Mouse (Mus musculus) forebrain, embryonic 14.5 days (tissue): ENCODE results near the gene Abca12. TPM values are rescaled to one million over a fixed set of nuclear protein-coding genes. Genes with fewer than 3 reads are reported as not detected.

Experiments
- ATAC-seq: fragments of 200-750 bp; cut with Nextera tagmentation; 2 replicates; pipeline ENCODE4 v1.8.0; 2017; ENCODE audit warnings: mild to moderate bottlenecking, moderate library complexity
- DNase-seq: peaks from one replicate; pipeline ENCODE4 v3.0.0-alpha.2; 2015; ENCODE audit warnings: low spot score
- H3K27ac ChIP-seq: fragments of 300-500 bp; sonication (generic); 2 replicates; pipeline ENCODE4 v1.5.1; 2014; ENCODE audit warnings: low read depth, mild to moderate bottlenecking, control low read depth, low read length, moderate library complexity
- H3K27me3 ChIP-seq: fragments of 300-500 bp; sonication (generic); replicated peaks from 2 replicates; pipeline ENCODE4 v1.6.1; 2014; ENCODE audit warnings: low read length, control low read depth, mixed read lengths; ENCODE audit not compliant: control insufficient read depth, insufficient read depth
- H3K36me3 ChIP-seq: fragments of 300-500 bp; sonication (generic); 2 replicates; pipeline ENCODE4 v1.6.1; 2014; ENCODE audit warnings: low read length, control low read depth; ENCODE audit not compliant: control insufficient read depth, insufficient read depth
- H3K4me1 ChIP-seq: fragments of 300-500 bp; sonication (generic); 2 replicates; pipeline ENCODE4 v1.6.1; 2014; ENCODE audit warnings: antibody characterized with exemption, low read length, control low read depth; ENCODE audit not compliant: control insufficient read depth, insufficient read depth
- H3K4me2 ChIP-seq: fragments of 300-500 bp; sonication (generic); 2 replicates; pipeline ENCODE4 v1.6.1; 2014; ENCODE audit warnings: mild to moderate bottlenecking, control low read depth, low read length
- H3K4me3 ChIP-seq: fragments of 300-500 bp; sonication (generic); 2 replicates; pipeline ENCODE4 v1.5.1; 2014; ENCODE audit warnings: low read depth, low read length, control low read depth
- H3K9ac ChIP-seq: fragments of 300-500 bp; sonication (generic); 2 replicates; pipeline ENCODE4 v1.6.1; 2014; ENCODE audit warnings: mild to moderate bottlenecking, low read length, control low read depth, moderate library complexity
- H3K9me3 ChIP-seq: fragments of 300-500 bp; sonication (generic); replicated peaks from 2 replicates; pipeline ENCODE4 v1.6.1; 2016; ENCODE audit warnings: low read length, control low read depth, mixed read lengths; ENCODE audit not compliant: control insufficient read depth
- WGBS: fragments of 180-500 bp; shearing (Covaris S2); extraction: QIAGEN DNeasy Blood & Tissue Kit; methylation state at CpG from one replicate; pipeline ENCODE4 v1.1.7; 2014; 5-methylcytosine and 5-hydroxymethylcytosine counted together
- polyA plus RNA-seq: library from polyadenylated mRNA; unstranded; fragments of >200 nt; fragmentation: Nextera tagmentation; extraction: Ambion mirVana; gene quantifications from 2 replicates; pipeline ENCODE4 v1.2.1, GENCODE M21; 2014

The Abca12 gene
- polyA plus RNA-seq, 1 experiment from 2014 or later = not detected

GRCm38 (mm10) chr1:71307362-71307761 is 107.3 kb downstream of the Abca12 start:
- H3K4me1 ChIP-seq = no peaks in the 10 kb centered on the region
- no peaks in the 10 kb centered on the region for H3K9me3 ChIP-seq
- DNase-seq (no peak), ATAC-seq (no peak)
- no peak overlapping the region for H3K27ac ChIP-seq
- H3K4me2 ChIP-seq = no peak overlapping the region
- WGBS = 76% methylated on average over 2 of the region's 2 CpGs
- H3K27me3 ChIP-seq = no peaks in the 10 kb centered on the region
- no peak overlapping the region for H3K9ac ChIP-seq
- no peak overlapping the region for H3K4me3 ChIP-seq
- no peaks in the 10 kb centered on the region for H3K36me3 ChIP-seq

DNA sequence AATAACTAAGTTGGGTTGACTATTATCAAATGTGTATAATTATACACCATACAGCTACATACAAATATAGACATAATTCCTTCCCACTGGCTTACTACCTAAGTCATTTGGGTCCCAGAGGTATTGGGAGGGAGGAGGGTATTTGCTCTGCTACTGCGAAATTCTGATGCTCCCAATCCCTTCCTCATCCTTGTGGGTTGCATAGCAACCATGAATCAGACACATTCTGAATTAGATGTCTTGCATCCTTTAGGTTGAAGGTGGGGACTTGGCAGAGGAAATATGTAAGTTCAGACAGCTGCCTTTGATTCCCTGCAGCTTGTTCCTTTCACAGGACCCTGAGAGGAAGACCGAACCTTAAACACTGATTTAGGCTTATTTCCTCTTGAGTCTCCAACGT is 108.5 kb downstream of the Abca12 start:
- H3K36me3 ChIP-seq = no peaks in the 10 kb centered on the region
- ATAC-seq (no peak), DNase-seq (peak; percentile 19)
- WGBS = 61% methylated on average over 3 of the region's 3 CpGs
- no peaks in the 10 kb centered on the region for H3K4me1 ChIP-seq
- H3K9ac ChIP-seq = no peak overlapping the region
- H3K27me3 ChIP-seq = no peaks in the 10 kb centered on the region
- no peak overlapping the region for H3K4me3 ChIP-seq
- no peak overlapping the region for H3K4me2 ChIP-seq
- no peak overlapping the region for H3K27ac ChIP-seq
- H3K9me3 ChIP-seq = no peaks in the 10 kb centered on the region

- no peak overlapping the region for H3K4me2 ChIP-seq
- H3K4me3 ChIP-seq = no peak overlapping the region
- WGBS = 74% methylated on average over 2 of the region's 2 CpGs
- H3K27ac ChIP-seq = no peak overlapping the region
- H3K27me3 ChIP-seq = no peaks in the 10 kb centered on the region
- ATAC-seq (no peak), DNase-seq (no peak)
- H3K9ac ChIP-seq = no peak overlapping the region
- no peaks in the 10 kb centered on the region for H3K9me3 ChIP-seq
- no peaks in the 10 kb centered on the region for H3K36me3 ChIP-seq
- H3K4me1 ChIP-seq = no peaks in the 10 kb centered on the region
These were observed 110.1 kb downstream of the Abca12 start for GRCm38 (mm10) chr1:71304588-71304987.

GRCm38 (mm10) chr1:71297021-71297420 is 117.7 kb downstream of the Abca12 start:
- no peak overlapping the region for H3K27ac ChIP-seq
- no peak overlapping the region for H3K4me2 ChIP-seq
- peaks cover under 1% of the 10 kb centered on the region; the same call in 1 of the 2 replicates for H3K4me1 ChIP-seq
- H3K36me3 ChIP-seq = no peaks in the 10 kb centered on the region
- H3K27me3 ChIP-seq = no peaks in the 10 kb centered on the region
- H3K9ac ChIP-seq = no peak overlapping the region
- WGBS = 16% methylated on average over 2 of the region's 2 CpGs
- DNase-seq = peak; percentile 11
- no peaks in the 10 kb centered on the region for H3K9me3 ChIP-seq
- H3K4me3 ChIP-seq = no peak overlapping the region
- no peak for ATAC-seq

DNA sequence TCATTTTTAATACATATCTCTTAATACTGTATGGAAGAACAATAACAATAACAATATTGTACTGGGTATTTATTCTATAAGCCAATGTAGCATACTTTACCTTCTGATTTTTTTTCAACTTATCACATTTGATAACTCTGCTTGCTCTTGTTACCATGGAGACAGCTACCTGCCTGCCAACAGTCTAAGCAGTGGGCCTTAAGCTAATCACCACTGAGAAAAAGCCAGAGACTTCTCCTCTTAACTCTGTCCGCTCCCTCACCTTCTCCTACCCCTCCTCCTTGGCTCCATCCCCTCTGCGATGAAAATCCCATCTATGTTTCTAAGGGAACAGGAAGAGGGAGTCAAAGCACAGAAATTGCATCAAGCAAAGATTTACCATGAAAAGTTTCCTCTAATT is 118.1 kb downstream of the Abca12 start:
- Histone ChIP-seq H3K36me3 (no peaks in the 10 kb centered on the region), H3K27ac (no peak overlapping the region), H3K4me1 (peaks cover 4% of the 10 kb centered on the region; the same call in 1 of the 2 replicates), H3K4me2 (no peak overlapping the region), H3K9me3 (no peaks in the 10 kb centered on the region), H3K9ac (no peak overlapping the region), H3K27me3 (no peaks in the 10 kb centered on the region), H3K4me3 (no peak overlapping the region)
- DNase-seq = peak; percentile 52
- ATAC-seq = no peak
- WGBS = 34% methylated on average over 2 of the region's 2 CpGs

- DNase-seq (peak; percentile 40), ATAC-seq (peak; percentile 69; the same call in 1 of the 2 replicates)
- no peak overlapping the region for H3K4me2 ChIP-seq
- H3K9me3 ChIP-seq = no peaks in the 10 kb centered on the region
- peaks cover 4% of the 10 kb centered on the region; the same call in 1 of the 2 replicates for H3K4me1 ChIP-seq
- no peak overlapping the region for H3K27ac ChIP-seq
- H3K4me3 ChIP-seq = no peak overlapping the region
- WGBS = 36% methylated on average over 3 of the region's 3 CpGs
- no peak overlapping the region for H3K9ac ChIP-seq
- H3K36me3 ChIP-seq = no peaks in the 10 kb centered on the region
- H3K27me3 ChIP-seq = no peaks in the 10 kb centered on the region
These were observed 122.8 kb downstream of the Abca12 start for GRCm38 (mm10) chr1:71291917-71292316.

DNA sequence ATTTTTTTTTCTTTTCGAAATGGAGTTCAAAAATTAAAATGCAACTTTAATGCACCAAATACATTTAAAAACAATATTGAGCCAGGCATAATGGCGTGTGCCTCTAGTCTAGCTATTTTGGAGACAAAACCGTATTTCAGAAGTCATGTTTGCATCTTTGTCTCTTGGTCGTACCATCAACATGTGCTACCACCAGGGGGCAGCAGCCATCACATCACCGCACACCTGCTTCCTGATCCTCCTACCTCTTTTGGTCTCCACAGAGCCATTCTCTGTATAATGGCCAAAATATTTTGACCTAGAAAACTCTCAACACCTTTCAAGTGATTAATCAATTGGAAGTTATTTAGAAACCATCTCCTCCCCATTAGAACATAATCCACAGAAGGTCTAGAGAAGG is 125.2 kb downstream of the Abca12 start:
- no peaks in the 10 kb centered on the region for H3K9me3 ChIP-seq
- H3K4me1 ChIP-seq = peaks cover 4% of the 10 kb centered on the region; the same call in 1 of the 2 replicates
- H3K9ac ChIP-seq = no peak overlapping the region
- DNase-seq (peak; percentile 58), ATAC-seq (peak; percentile 58; the same call in 1 of the 2 replicates)
- H3K27ac ChIP-seq = no peak overlapping the region
- H3K36me3 ChIP-seq = no peaks in the 10 kb centered on the region
- 22% methylated on average over 5 of the region's 5 CpGs for WGBS
- no peak overlapping the region for H3K4me2 ChIP-seq
- no peaks in the 10 kb centered on the region for H3K27me3 ChIP-seq
- H3K4me3 ChIP-seq = no peak overlapping the region

DNA sequence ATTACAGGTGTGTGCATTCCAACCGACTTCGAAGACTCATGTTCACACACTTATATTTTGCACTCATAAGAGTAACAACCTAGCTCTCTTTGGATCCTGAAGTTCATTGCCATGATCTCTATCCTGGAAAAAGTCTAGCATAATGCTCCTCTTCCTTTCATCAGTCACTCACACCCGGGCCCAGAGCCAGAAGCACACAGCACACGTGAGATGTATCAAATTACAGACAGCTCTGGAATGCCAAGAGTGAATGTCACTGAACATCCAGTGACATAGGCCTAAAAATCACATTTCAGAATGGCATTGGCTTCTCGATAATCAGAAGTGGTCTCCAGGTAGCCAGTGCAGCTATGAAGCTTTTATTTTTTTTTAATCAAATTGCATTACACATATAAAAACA is 137.8 kb downstream of the Abca12 start:
- 49% methylated on average over 5 of the region's 5 CpGs for WGBS
- Histone ChIP-seq H3K27ac (no peak overlapping the region), H3K36me3 (no peaks in the 10 kb centered on the region), H3K9me3 (no peaks in the 10 kb centered on the region), H3K27me3 (no peaks in the 10 kb centered on the region), H3K4me3 (no peak overlapping the region), H3K4me1 (no peaks in the 10 kb centered on the region), H3K9ac (no peak overlapping the region), H3K4me2 (no peak overlapping the region)
- peak; percentile 39 for DNase-seq
- 0 out of 2 replicates have a peak, but pooled peaks have one; percentile 32 for ATAC-seq

DNA sequence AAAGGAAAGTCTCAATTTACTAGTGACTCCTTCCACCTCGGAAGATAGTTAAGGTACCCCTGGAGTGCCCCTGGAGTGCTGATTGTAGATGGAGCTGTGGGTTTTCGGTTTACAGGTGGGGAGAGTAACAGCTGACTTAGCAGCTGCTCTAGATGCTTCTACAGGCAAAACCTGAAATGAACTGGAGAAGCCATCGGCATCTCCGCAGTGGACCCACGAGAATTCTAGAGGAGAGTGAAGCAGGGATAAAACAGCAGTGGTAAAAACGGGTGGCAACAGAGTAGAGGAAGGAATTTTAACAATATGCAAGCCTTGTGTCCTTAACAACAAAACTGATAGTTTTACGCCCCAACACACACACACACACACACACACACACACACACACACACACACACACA is 142.2 kb downstream of the Abca12 start:
- Histone ChIP-seq H3K27me3 (no peaks in the 10 kb centered on the region), H3K36me3 (no peaks in the 10 kb centered on the region), H3K4me2 (no peak overlapping the region), H3K4me3 (no peak overlapping the region), H3K9ac (no peak overlapping the region), H3K9me3 (no peaks in the 10 kb centered on the region), H3K27ac (no peak overlapping the region), H3K4me1 (no peaks in the 10 kb centered on the region)
- ATAC-seq = no peak
- 76% methylated on average over 7 of the region's 7 CpGs for WGBS
- DNase-seq = no peak
